Mouse (Mus musculus): ENCODE data around the gene Elof1.

DNA sequence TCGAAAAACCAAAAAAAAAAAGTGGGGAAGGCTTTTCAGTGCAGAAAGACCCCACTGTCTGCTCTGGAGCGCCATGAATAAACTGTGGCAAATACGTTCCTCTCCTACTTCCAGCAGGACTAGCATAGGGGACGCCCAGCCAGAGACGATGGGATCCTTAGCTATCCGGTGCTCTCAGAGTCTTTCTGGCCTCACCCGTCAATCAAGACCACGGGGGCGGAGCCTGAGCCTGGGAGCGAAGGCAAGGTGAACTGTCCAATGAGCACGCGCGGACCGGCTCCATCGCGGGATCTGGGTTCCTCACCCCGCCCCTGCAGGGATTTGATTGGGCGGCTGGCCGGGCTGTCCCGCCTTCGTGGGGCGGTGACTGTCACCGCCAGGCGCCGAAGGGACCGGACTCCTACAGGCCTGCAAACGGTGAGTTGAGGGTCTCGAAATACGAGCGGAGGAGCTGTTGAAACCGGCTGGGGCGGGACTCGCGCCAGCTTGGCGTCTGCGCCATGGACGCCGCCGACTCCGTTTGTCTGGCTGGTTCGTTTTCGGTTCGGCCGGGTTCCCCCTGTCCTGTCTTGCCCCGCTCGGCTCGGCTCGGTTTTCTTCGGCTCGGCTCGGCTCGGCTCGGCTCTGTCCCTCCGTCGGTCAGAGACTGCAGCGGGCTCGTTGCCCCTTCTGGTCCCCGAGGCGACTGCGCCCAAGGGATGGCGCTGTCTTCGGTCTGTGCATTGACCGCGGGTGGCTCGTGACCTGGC lies 39.7 kb upstream of the Elof1 start, which contains the start of gene Pigyl:
- no peak for TF ChIP-seq TCF12 (IDR thresholded peaks at IDR 0.05; ENCODE audit: insufficient read depth, poor library complexity, severe bottlenecking)
- TF ChIP-seq REST (IDR thresholded peaks at IDR 0.05; ENCODE audit: insufficient read depth, insufficient read length) = no peak
- peak; percentile 80 for TF ChIP-seq POLR2A (IDR thresholded peaks at IDR 0.05; ENCODE audit: insufficient read length, low read depth)
- no peak for TF ChIP-seq USF1 (IDR thresholded peaks at IDR 0.05; ENCODE audit: low read depth)
- no peak for TF ChIP-seq E2F4 (IDR thresholded peaks at IDR 0.05; ENCODE audit: insufficient read depth)
- no peak for TF ChIP-seq MAX (IDR thresholded peaks at IDR 0.05; ENCODE audit: low read depth)
